Mouse (Mus musculus): ENCODE data around the gene Lingo1.

GRCm38 (mm10) chr9:56616061-56616460, 180.2 kb downstream of the Lingo1 start:
- TF ChIP-seq CTCF (IDR thresholded peaks at IDR 0.05; ENCODE audit: low read depth, low read length): no peak
- no peak for TF ChIP-seq GATA2 (IDR thresholded peaks at IDR 0.05; ENCODE audit: borderline replicate concordance, low read depth, low read length)
- no peak for TF ChIP-seq GATA1 (IDR thresholded peaks at IDR 0.05; ENCODE audit: borderline replicate concordance, low read length)
- TF ChIP-seq POLR2AphosphoS5 (IDR thresholded peaks at IDR 0.05; ENCODE audit: insufficient replicate concordance, low read depth, low read length): no peak
- TF ChIP-seq TAL1 (conservative IDR thresholded peaks at IDR 0.05; ENCODE audit: low read depth, low read length): no peak

All from G1E (cell line).